Mouse (Mus musculus) embryonic facial prominence, embryonic 14.5 days (tissue): ENCODE results near the gene Six5. TPM values are rescaled to one million over a fixed set of nuclear protein-coding genes. Genes with fewer than 3 reads are reported as not detected.
"Not testable (repeated sequence)": the region's sequence is repeated elsewhere in the genome, so short reads cannot be mapped to it uniquely, and the experiment has no call there.

Source experiments
- ATAC-seq: fragments of 200-750 bp; cut with Nextera tagmentation; 2 replicates; pipeline ENCODE4 v1.8.0; 2017; ENCODE audit warnings: low read depth, moderate number of reproducible peaks, moderate TSS enrichment
- DNase-seq: peaks from one replicate; pipeline ENCODE4 v3.0.0-alpha.2; 2015; ENCODE audit warnings: low spot score
- H3K27ac ChIP-seq: fragments of 300-500 bp; sonication (generic); replicated peaks from 2 replicates; pipeline ENCODE4 v1.5.1; 2014; ENCODE audit warnings: low read depth, mild to moderate bottlenecking, low read length, moderate library complexity
- H3K27me3 ChIP-seq: fragments of 300-500 bp; sonication (generic); replicated peaks from 2 replicates; pipeline ENCODE4 v1.6.1; 2014; ENCODE audit warnings: low read length; ENCODE audit not compliant: control insufficient read depth, insufficient read depth
- H3K36me3 ChIP-seq: fragments of 300-500 bp; sonication (generic); 2 replicates; pipeline ENCODE4 v1.6.1; 2014; ENCODE audit warnings: low read length, mixed read lengths; ENCODE audit not compliant: control insufficient read depth, insufficient read depth
- H3K4me1 ChIP-seq: fragments of 300-500 bp; sonication (generic); 2 replicates; pipeline ENCODE4 v1.6.1; 2014; ENCODE audit warnings: antibody characterized with exemption, low read length; ENCODE audit not compliant: control insufficient read depth, insufficient read depth
- H3K4me2 ChIP-seq: fragments of 300-500 bp; sonication (generic); 2 replicates; pipeline ENCODE4 v1.6.1; 2014; ENCODE audit warnings: low read depth, mild to moderate bottlenecking, low read length, moderate library complexity, mixed read lengths
- H3K4me3 ChIP-seq: fragments of 300-500 bp; sonication (generic); 2 replicates; pipeline ENCODE4 v1.5.1; 2014; ENCODE audit warnings: low read depth, mild to moderate bottlenecking, low read length
- H3K9ac ChIP-seq: fragments of 300-500 bp; sonication (generic); 2 replicates; pipeline ENCODE4 v1.6.1; 2014; ENCODE audit warnings: low read depth, mild to moderate bottlenecking, low read length, moderate library complexity, mixed read lengths
- H3K9me3 ChIP-seq: fragments of 300-500 bp; sonication (generic); 2 replicates; pipeline ENCODE4 v1.6.1; 2016; ENCODE audit warnings: low read length; ENCODE audit not compliant: control insufficient read depth
- WGBS: fragments of 180-500 bp; shearing (Covaris S2); extraction: QIAGEN DNeasy Blood & Tissue Kit; methylation state at CpG from one replicate; pipeline ENCODE4 v1.1.7; 2014; 5-methylcytosine and 5-hydroxymethylcytosine counted together
- polyA plus RNA-seq: library from polyadenylated mRNA; unstranded; fragments of >200 nt; fragmentation: Nextera tagmentation; extraction: Ambion mirVana; gene quantifications from 2 replicates; pipeline ENCODE4 v1.2.1, GENCODE M21; 2014

Six5 gene
- polyA plus RNA-seq, 1 experiment from 2014 or later, result 13.4 TPM

GRCm38 (mm10) chr7:19069500-19069899, 24.9 kb upstream of the Six5 start:
- Histone ChIP-seq H3K27ac (no peak overlapping the region), H3K27me3 (peaks cover 29% of the 10 kb centered on the region), H3K4me2 (no peak overlapping the region), H3K9ac (no peak overlapping the region), H3K4me1 (no peaks in the 10 kb centered on the region), H3K9me3 (0 out of 2 replicates have a peak, but pooled peaks cover 4% of the 10 kb centered on the region), H3K4me3 (no peak overlapping the region), H3K36me3 (no peaks in the 10 kb centered on the region)
- 49% methylated on average over 3 of the region's 3 CpGs for WGBS
- ATAC-seq (no peak), DNase-seq (no peak)

DNA sequence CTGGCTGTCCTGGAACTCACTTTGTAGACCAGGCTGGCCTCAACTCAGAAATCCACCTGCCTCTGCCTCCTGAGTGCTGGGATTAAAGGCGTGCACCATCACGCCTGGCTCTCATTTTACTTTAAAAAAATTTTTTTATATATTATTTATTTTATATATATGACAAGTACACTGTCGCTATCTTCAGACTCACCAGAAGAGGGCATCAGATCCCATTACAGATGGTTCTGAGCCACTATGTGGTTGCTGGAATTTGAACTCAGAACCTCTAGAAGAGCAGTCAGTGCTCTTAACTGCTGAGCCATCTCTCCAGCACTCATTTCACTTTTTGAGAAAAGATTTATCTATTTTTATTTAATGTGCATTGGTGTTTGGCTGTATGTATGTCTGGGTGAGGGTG, 23.4 kb upstream of the Six5 start:
- not testable (repeated sequence) for DNase-seq, H3K4me2 ChIP-seq, H3K9me3 ChIP-seq, ATAC-seq, H3K4me3 ChIP-seq, H3K27ac ChIP-seq, H3K9ac ChIP-seq, H3K36me3 ChIP-seq, H3K4me1 ChIP-seq
- H3K27me3 ChIP-seq, result peaks cover 15% of the 10 kb centered on the region
- 56% methylated on average over 3 of the region's 3 CpGs for WGBS

DNA sequence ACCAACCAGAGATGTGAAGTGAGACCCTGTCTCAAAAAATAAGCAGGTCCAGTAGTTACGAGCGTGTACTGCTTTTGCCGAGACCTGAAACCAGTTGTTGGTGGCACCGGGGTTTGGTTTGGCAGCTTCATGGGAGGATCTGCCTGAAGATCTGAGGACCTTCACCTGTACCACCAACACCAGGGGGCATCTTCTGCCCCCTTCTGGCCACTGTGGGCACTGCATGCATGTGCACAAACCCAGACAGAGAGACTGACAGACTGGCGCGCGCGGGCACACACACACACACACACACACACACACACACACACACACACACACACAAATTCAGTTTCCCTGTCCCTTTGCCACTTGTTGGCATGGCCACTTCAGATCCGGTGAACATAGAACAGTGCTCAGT, 20.9 kb upstream of the Six5 start:
- Histone ChIP-seq H3K4me2 (no peak overlapping the region), H3K27ac (no peak overlapping the region), H3K36me3 (peaks cover 9% of the 10 kb centered on the region), H3K9me3 (no peaks in the 10 kb centered on the region), H3K27me3 (no peaks in the 10 kb centered on the region), H3K4me3 (no peak overlapping the region), H3K9ac (no peak overlapping the region), H3K4me1 (peaks cover 10% of the 10 kb centered on the region)
- ATAC-seq, result no peak
- no peak for DNase-seq
- WGBS, result 87% methylated on average over 9 of the region's 9 CpGs

DNA sequence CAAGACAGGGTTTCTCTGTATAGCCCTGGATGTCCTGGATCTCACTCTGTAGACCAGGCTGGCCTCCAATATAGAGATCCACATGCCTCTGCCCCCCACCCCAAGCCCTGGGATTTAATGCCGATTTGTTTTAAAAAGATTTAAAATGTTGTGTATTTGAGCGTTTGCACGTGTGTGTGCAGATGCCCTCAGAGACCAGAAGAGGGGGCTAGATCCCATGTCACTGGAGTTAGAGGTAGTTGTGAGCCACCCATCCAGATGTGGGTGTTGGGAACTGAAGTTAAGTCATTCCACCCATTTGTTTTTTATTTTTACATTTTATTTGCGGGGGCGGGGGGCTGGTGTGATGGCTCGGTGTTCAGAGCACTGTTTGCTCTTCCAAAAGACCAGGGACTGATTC, 19.9 kb upstream of the Six5 start:
- no peaks in the 10 kb centered on the region for H3K27me3 ChIP-seq
- ATAC-seq (no peak), DNase-seq (no peak)
- H3K9ac ChIP-seq, result no peak overlapping the region
- no peak overlapping the region for H3K4me3 ChIP-seq
- H3K4me1 ChIP-seq, result peaks cover 10% of the 10 kb centered on the region
- no peak overlapping the region for H3K27ac ChIP-seq
- 93% methylated on average over 6 of the region's 6 CpGs for WGBS
- no peaks in the 10 kb centered on the region for H3K9me3 ChIP-seq
- H3K4me2 ChIP-seq, result no peak overlapping the region
- H3K36me3 ChIP-seq, result peaks cover 19% of the 10 kb centered on the region

DNA sequence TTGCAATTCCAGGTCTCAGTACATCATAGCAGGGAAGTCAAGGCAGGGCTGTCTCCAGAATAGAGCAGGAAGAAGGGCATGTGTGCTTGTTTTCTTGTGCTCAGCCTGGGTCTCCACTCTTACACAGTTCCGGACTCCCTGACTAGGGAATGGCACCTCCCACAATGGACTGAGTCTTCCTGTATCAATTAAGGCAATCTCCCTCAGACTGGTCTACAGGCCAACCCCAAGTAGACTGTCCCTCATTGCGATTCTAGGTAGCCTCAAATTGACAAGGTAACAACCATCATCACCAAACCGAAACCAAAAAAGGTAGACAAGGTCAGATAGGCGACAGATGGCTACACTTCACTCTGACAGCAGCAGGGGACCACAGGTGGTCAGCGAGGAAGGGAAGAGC, 19.2 kb upstream of the Six5 start:
- H3K36me3 ChIP-seq, result peaks cover 26% of the 10 kb centered on the region
- peak overlapping the region; percentile 90 for H3K4me3 ChIP-seq
- DNase-seq, result no peak
- H3K9me3 ChIP-seq, result no peaks in the 10 kb centered on the region
- ATAC-seq, result no peak
- WGBS, result 61% methylated on average over 5 of the region's 5 CpGs
- H3K4me1 ChIP-seq, result peaks cover 10% of the 10 kb centered on the region
- no peaks in the 10 kb centered on the region for H3K27me3 ChIP-seq
- H3K4me2 ChIP-seq, result peak overlapping the region; percentile 87
- no peak overlapping the region for H3K27ac ChIP-seq
- 0 out of 2 replicates have a peak overlapping the region, but pooled peaks have one; percentile 12 for H3K9ac ChIP-seq

GRCm38 (mm10) chr7:19075723-19076585, 18.4 kb upstream of the Six5 start, which contains the start of gene Dmwd:
Dmwd (plus strand) TSS chr7:19076227.
- H3K27ac ChIP-seq, result peak within 1 kb of the TSS; percentile 87
- H3K9ac ChIP-seq, result peak within 1 kb of the TSS; percentile 91
- peak; percentile 99 for DNase-seq
- peak within 1 kb of the TSS; percentile 90 for H3K4me3 ChIP-seq
- ATAC-seq, result peak; percentile 99
- no peaks in the 10 kb centered on the region for H3K9me3 ChIP-seq
- H3K4me1 ChIP-seq, result peaks cover 10% of the 10 kb centered on the region
- H3K4me2 ChIP-seq, result peak within 1 kb of the TSS; percentile 87
- 2% methylated on average over 45 of the region's 91 CpGs for WGBS
- H3K36me3 ChIP-seq, result peaks cover 33% of the 10 kb centered on the region
- H3K27me3 ChIP-seq, result no peaks in the 10 kb centered on the region

DNA sequence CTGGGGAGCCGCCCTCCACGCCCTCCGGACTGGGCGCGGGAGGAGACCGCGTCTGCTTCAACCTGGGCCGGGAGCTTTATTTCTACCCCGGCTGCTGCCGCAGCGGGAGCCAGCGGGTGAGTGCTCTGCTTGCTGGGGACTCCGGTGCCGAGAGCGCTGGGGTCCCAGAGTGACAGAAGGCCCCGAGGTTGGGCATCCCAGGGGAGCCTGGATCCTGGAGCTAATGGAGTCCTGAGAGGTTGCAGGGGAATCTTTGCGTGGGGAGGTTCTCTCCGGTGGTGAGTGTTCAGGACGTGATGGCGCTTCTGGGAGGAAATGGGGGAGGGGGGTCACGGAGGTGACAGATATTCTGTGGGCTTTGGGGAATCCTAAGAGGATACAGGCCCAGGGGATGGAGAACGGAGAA, 17.8 kb upstream of the Six5 start:
- Histone ChIP-seq H3K27me3 (no peaks in the 10 kb centered on the region), H3K4me2 (peak overlapping the region; percentile 87), H3K4me1 (peaks cover 10% of the 10 kb centered on the region), H3K9ac (peak overlapping the region; percentile 91), H3K36me3 (peaks cover 40% of the 10 kb centered on the region), H3K4me3 (peak overlapping the region; percentile 90), H3K9me3 (no peaks in the 10 kb centered on the region), H3K27ac (peak overlapping the region; percentile 87)
- DNase-seq (no peak), ATAC-seq (no peak)
- WGBS, result 1% methylated on average over 19 of the region's 22 CpGs

GRCm38 (mm10) chr7:19077761-19078160, 16.6 kb upstream of the Six5 start:
- no peak for ATAC-seq
- H3K4me2 ChIP-seq, result peak overlapping the region; percentile 87
- peaks cover 10% of the 10 kb centered on the region for H3K4me1 ChIP-seq
- H3K27me3 ChIP-seq, result no peaks in the 10 kb centered on the region
- DNase-seq, result no peak
- H3K9ac ChIP-seq, result peak overlapping the region; percentile 91; the same call in 1 of the 2 replicates
- H3K9me3 ChIP-seq, result no peaks in the 10 kb centered on the region
- WGBS, result 70% methylated on average over 14 of the region's 14 CpGs
- H3K36me3 ChIP-seq, result peaks cover 51% of the 10 kb centered on the region
- no peak overlapping the region for H3K27ac ChIP-seq
- H3K4me3 ChIP-seq, result peak overlapping the region; percentile 90

DNA sequence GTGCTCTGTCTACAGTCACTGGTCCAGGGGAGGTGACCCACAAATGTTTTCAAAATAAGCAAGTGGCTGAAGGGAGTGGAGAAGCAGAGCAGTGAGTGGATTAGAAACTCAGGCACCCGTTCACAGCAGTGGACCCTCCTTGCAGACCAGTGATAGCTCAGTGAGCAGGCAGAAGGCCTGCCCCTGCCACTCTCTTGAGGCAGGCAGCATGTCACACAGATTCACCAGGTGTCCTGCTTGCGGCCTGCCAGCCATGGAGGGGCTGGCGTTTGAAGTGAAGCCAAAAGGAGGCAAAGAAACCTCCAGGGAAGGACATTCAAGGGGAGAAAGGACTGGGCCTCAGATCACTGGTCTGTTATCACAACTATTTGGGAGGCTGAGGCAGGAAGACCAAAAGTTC, 15.7 kb upstream of the Six5 start:
- Histone ChIP-seq H3K4me3 (no peak overlapping the region), H3K4me2 (no peak overlapping the region), H3K27me3 (no peaks in the 10 kb centered on the region), H3K9me3 (no peaks in the 10 kb centered on the region), H3K9ac (no peak overlapping the region), H3K27ac (no peak overlapping the region), H3K4me1 (peaks cover 15% of the 10 kb centered on the region), H3K36me3 (peaks cover 58% of the 10 kb centered on the region)
- 77% methylated on average over 3 of the region's 3 CpGs for WGBS
- ATAC-seq (no peak), DNase-seq (no peak)
